Mouse (Mus musculus): ENCODE measurements around the gene Tom1l1.
"Not testable (repeated sequence)": the region's sequence is repeated elsewhere in the genome, so short reads cannot be mapped to it uniquely, and the experiment has no call there.

Gene Tom1l1

GRCm38 (mm10) chr11:90687460-90688416 is at the start of gene Tom1l1:
TSS of gene Tom1l1 (minus strand) at chr11:90688366.
- DNase-seq (ENCODE audit: low read depth, low spot score), result peak; percentile 68

- no peak for DNase-seq (ENCODE audit: low read depth, low spot score)
These were observed 45.4 kb upstream of the Tom1l1 start for GRCm38 (mm10) chr11:90733575-90733974.

GRCm38 (mm10) chr11:90727354-90728125 is 39.4 kb upstream of the Tom1l1 start:
- peak; percentile 1 for DNase-seq (ENCODE audit: low read depth, low spot score)

- no peak for DNase-seq (ENCODE audit: low read depth, low spot score)
These were observed 38.6 kb upstream of the Tom1l1 start for GRCm38 (mm10) chr11:90726730-90727129.

GRCm38 (mm10) chr11:90722304-90722703 is 34.1 kb upstream of the Tom1l1 start:
- DNase-seq (ENCODE audit: low read depth, low spot score), result no peak

- DNase-seq (ENCODE audit: low read depth, low spot score), result no peak
These were observed 29.6 kb upstream of the Tom1l1 start for GRCm38 (mm10) chr11:90717719-90718118.

GRCm38 (mm10) chr11:90711596-90711995 is 23.4 kb upstream of the Tom1l1 start:
- no peak for DNase-seq (ENCODE audit: low read depth, low spot score)

GRCm38 (mm10) chr11:90707134-90707533 is 19.0 kb upstream of the Tom1l1 start:
- DNase-seq (ENCODE audit: low read depth, low spot score), result not testable (repeated sequence)

- peak; percentile 43 for DNase-seq (ENCODE audit: low read depth, low spot score)
These were observed 9.5 kb upstream of the Tom1l1 start for GRCm38 (mm10) chr11:90697480-90698240.

GRCm38 (mm10) chr11:90695811-90696210 is 7.6 kb upstream of the Tom1l1 start:
- no peak for DNase-seq (ENCODE audit: low read depth, low spot score)

- DNase-seq (ENCODE audit: low read depth, low spot score), result no peak
These were observed 6.0 kb upstream of the Tom1l1 start for GRCm38 (mm10) chr11:90694206-90694605.

GRCm38 (mm10) chr11:90690361-90690760 is 2.2 kb upstream of the Tom1l1 start:
- no peak for DNase-seq (ENCODE audit: low read depth, low spot score)

GRCm38 (mm10) chr11:90687040-90687439 is 1.1 kb downstream of the Tom1l1 start:
- DNase-seq (ENCODE audit: low read depth, low spot score), result no peak

GRCm38 (mm10) chr11:90686287-90687025 is 1.7 kb downstream of the Tom1l1 start:
- no peak for DNase-seq (ENCODE audit: low read depth, low spot score)

GRCm38 (mm10) chr11:90685196-90685595 is 3.0 kb downstream of the Tom1l1 start:
- no peak for DNase-seq (ENCODE audit: low read depth, low spot score)

- no peak for DNase-seq (ENCODE audit: low read depth, low spot score)
These were observed 3.4 kb downstream of the Tom1l1 start for GRCm38 (mm10) chr11:90684765-90685164.

- no peak for DNase-seq (ENCODE audit: low read depth, low spot score)
These were observed 7.0 kb downstream of the Tom1l1 start for GRCm38 (mm10) chr11:90681171-90681570.

GRCm38 (mm10) chr11:90678582-90678981 is 9.6 kb downstream of the Tom1l1 start:
- DNase-seq (ENCODE audit: low read depth, low spot score), result no peak

GRCm38 (mm10) chr11:90677771-90678288 is 10.3 kb downstream of the Tom1l1 start:
- no peak for DNase-seq (ENCODE audit: low read depth, low spot score)

- no peak for DNase-seq (ENCODE audit: low read depth, low spot score)
These were observed 11.1 kb downstream of the Tom1l1 start for GRCm38 (mm10) chr11:90677027-90677426.
